Mouse (Mus musculus): Measurements from ENCODE around the gene Unc119.

DNA sequence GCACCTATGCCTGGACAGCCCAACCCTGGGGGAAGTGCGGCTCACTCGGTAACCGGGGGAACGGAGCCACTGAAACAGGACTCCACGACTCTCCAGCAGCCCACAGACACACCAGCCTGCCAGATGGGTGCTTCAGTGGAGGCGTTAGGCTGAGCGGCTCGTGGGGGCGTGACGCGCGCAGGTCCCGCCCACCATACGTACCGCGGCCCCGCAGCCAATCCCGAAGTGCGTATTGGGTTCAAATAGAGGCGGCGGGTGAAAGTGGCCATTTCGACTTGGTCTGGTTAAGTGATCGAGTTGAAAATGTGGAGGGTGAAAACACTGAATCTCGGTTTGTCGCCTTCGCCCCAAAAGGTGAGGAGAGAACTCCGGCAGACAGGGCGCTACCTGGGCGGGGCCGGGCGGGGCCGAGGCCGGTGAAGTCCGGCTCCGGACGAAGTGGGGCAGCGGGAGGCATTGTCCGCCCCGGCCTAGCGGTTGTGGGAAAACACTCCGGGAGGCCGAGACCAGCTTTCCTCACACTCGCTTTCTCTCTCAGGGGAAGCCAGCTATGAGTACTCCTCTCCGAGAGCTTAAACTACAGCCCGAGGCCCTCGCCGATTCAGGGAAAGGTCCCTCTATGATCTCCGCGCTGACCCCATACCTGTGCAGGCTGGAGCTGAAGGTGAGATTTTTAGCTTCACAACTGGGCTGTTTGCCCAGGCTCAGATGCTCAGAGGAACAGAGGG, 41.8 kb upstream of the Unc119 start, which contains the start of gene Spag5:
- TF ChIP-seq CTCF (conservative IDR thresholded peaks at IDR 0.05; ENCODE audit: low read length) (no peak), POU5F1 (IDR thresholded peaks at IDR 0.05; ENCODE audit: borderline replicate concordance, low read length) (no peak)

Measured in E14TG2a.4 (cell line).